Mouse (Mus musculus) kidney, adult 11 months (tissue): ENCODE data around the gene Cdh6.

Experiments
- DNase-seq: peaks from one replicate; pipeline ENCODE4 v3.0.0; 2022

The Cdh6 gene

GRCm38 (mm10) chr15:13057302-13057701, 116.2 kb downstream of the Cdh6 start:
- DNase-seq: no peak

- DNase-seq: no peak
These were observed 125.6 kb downstream of the Cdh6 start for GRCm38 (mm10) chr15:13047910-13048309.

GRCm38 (mm10) chr15:13034436-13034835, 139.0 kb downstream of the Cdh6 start:
- DNase-seq: no peak

GRCm38 (mm10) chr15:13030641-13031040, 142.8 kb downstream of the Cdh6 start:
- DNase-seq: no peak

GRCm38 (mm10) chr15:13027513-13027912, 146.0 kb downstream of the Cdh6 start:
- no peak for DNase-seq

- no peak for DNase-seq
These were observed 156.6 kb downstream of the Cdh6 start for GRCm38 (mm10) chr15:13016756-13017357.

GRCm38 (mm10) chr15:13008803-13009202, 164.7 kb downstream of the Cdh6 start:
- no peak for DNase-seq

GRCm38 (mm10) chr15:13005934-13006333, 167.5 kb downstream of the Cdh6 start:
- no peak for DNase-seq

- DNase-seq: no peak
These were observed 171.9 kb downstream of the Cdh6 start for GRCm38 (mm10) chr15:13001549-13001948.

GRCm38 (mm10) chr15:12994563-12995359, 178.7 kb downstream of the Cdh6 start:
- DNase-seq: peak; percentile 2
